12 mouse cellular contexts compared by ENCODE assay signal in the genomic region with DNA sequence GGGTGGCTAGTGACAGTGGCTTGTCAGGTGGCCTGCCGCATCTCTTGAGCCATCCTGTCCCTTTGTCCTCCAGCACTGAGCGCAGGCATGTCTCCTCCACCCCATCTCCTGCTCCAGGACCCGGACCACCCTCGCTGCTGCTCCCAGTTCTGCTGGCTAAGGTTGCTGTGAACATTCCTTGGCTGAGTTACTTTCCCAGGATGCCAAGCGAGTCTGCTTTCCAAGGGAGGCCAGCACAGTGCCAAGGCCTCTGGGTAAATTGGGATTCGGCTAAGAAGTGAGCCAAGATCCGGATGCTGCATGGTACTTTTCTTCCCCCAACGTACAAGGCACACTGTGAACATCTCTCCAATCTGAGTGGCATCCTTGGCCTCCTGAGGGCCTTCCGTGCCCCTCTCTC.
DNase-seq lines count a peak whose midpoint lies in the region; ATAC-seq and TF ChIP-seq lines count a peak whose summit lies in the region.
"Had no signal": no experiment of that assay in that cellular context is flagged by ENCODE, and none has a peak within 500 bp of the region (broad histone marks: within the 10 kb centered on the region; RNA-seq: fewer than 3 reads in every experiment).

No protein-coding gene starts in this region.

- H3K27ac ChIP-seq in lung, postnatal 0 days (ENCODE audit: low read length) = no peak overlapping the region
- H3K27ac ChIP-seq: limb, embryonic 12.5 days; midbrain, embryonic 15.5 days had no signal

- TF ChIP-seq CTCF in lung, postnatal 0 days (IDR thresholded peaks at IDR 0.05) = no peak

- 85% methylated on average over 9 of the region's 9 CpGs for WGBS in lung, postnatal 0 days

- no peak overlapping the region for H3K9ac ChIP-seq in lung, postnatal 0 days (replicated peaks; ENCODE audit: low read depth)
- H3K9ac ChIP-seq: limb, embryonic 12.5 days; midbrain, embryonic 15.5 days had no signal

- H3K27me3 ChIP-seq in lung, postnatal 0 days (replicated peaks; ENCODE audit: insufficient read depth, low read length) = no peaks in the 10 kb centered on the region

- DNase-seq in lung, postnatal 10 days = peak; percentile 64
- no peak for DNase-seq in lung, postnatal 0 days (ENCODE audit: low spot score)
- DNase-seq in cerebellum, postnatal 36 days = peak; percentile 25 to 27
- peak; percentile 40 to 51 for DNase-seq in layer of hippocampus, adult 8-10 months (ENCODE audit: low spot score in 2 of 2)
- peak; percentile 55 for DNase-seq in right cerebral cortex, postnatal 25 days
- DNase-seq in yolk sac, embryonic 10.5 days (ENCODE audit: low spot score) = no peak
- DNase-seq in thymus, adult 18-20 months = no peak
- no peak for DNase-seq in c-Kit-positive CD71-positive TER-119-positive erythroid progenitor cells, embryonic 14.5 days (ENCODE audit: low spot score)
- DNase-seq: spleen, adult 18-20 months had no signal

- H3K4me2 ChIP-seq in lung, postnatal 0 days (replicated peaks; ENCODE audit: low read depth, low read length) = no peak overlapping the region
- H3K4me2 ChIP-seq: limb, embryonic 12.5 days; midbrain, embryonic 15.5 days had no signal

- ATAC-seq in lung, postnatal 0 days = no peak; the same call in 1 of the 2 replicates
- ATAC-seq: midbrain, embryonic 15.5 days had no signal

- no peaks in the 10 kb centered on the region for H3K9me3 ChIP-seq in lung, postnatal 0 days (ENCODE audit: low read length)
- H3K9me3 ChIP-seq: G1E; limb, embryonic 12.5 days; midbrain, embryonic 15.5 days had no signal

- no peaks in the 10 kb centered on the region for H3K4me1 ChIP-seq in lung, postnatal 0 days (ENCODE audit: insufficient read depth, low read depth, low read length)

- H3K4me3 ChIP-seq in lung, postnatal 0 days (ENCODE audit: low read depth, low read length) = no peak overlapping the region
- H3K4me3 ChIP-seq: limb, embryonic 12.5 days; midbrain, embryonic 15.5 days had no signal

- no peaks in the 10 kb centered on the region for H3K36me3 ChIP-seq in lung, postnatal 0 days (ENCODE audit: insufficient read depth, low read length)
- H3K36me3 ChIP-seq: G1E; limb, embryonic 12.5 days; midbrain, embryonic 15.5 days had no signal

- no peak for TF ChIP-seq EP300 in lung, postnatal 0 days (IDR thresholded peaks at IDR 0.05)

Comparison
In these comparisons a context has a peak if more than half of its experiments do, and no peak if none do; other contexts are left out.
1. DNase-seq: peak in lung, postnatal 10 days (single experiment), cerebellum, postnatal 36 days (2 of 2), layer of hippocampus, adult 8-10 months (2 of 2) and right cerebral cortex, postnatal 25 days (single experiment); none in lung, postnatal 0 days (single experiment), yolk sac, embryonic 10.5 days (single experiment), thymus, adult 18-20 months (0 of 2) and c-Kit-positive CD71-positive TER-119-positive erythroid progenitor cells, embryonic 14.5 days (single experiment).